Mouse (Mus musculus): ENCODE data around the gene Tmem8. TPM values are rescaled to one million over a fixed set of nuclear protein-coding genes. Genes with fewer than 3 reads are reported as not detected.

Gene Tmem8
- polyA plus RNA-seq, 1 experiment from 2014 or later = 26.5 TPM

DNA sequence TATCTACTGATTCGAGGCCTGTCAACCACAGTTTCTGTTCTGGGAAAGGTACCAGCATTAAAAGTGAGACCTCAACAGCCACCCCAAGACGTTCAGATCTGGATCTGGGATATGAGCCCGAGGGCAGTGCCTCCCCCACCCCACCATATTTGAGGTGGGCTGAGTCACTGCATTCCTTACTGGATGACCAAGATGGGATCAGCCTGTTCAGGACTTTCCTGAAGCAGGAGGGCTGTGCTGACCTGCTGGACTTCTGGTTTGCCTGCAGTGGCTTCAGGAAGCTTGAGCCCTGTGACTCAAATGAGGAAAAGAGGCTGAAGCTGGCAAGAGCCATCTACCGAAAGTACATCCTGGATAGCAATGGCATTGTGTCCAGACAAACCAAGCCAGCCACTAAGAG is 29.7 kb downstream of the Tmem8 start:
- no peak overlapping the region for H3K4me2 ChIP-seq (replicated peaks; ENCODE audit: low read depth)
- no peak for TF ChIP-seq CTCF (IDR thresholded peaks at IDR 0.05; ENCODE audit: low read depth)
- ATAC-seq = no peak
- H3K36me3 ChIP-seq (ENCODE audit: control insufficient read depth, insufficient read depth) = peaks cover 28% of the 10 kb centered on the region; the same call in 1 of the 2 replicates
- H3K27me3 ChIP-seq (replicated peaks; ENCODE audit: control insufficient read depth, insufficient read depth, low read length) = no peaks in the 10 kb centered on the region
- no peaks in the 10 kb centered on the region for H3K9me3 ChIP-seq (ENCODE audit: control insufficient read depth)
- WGBS = 79% methylated on average over 4 of the region's 4 CpGs
- no peak overlapping the region for H3K9ac ChIP-seq (ENCODE audit: low read depth, low read length)
- no peak overlapping the region for H3K27ac ChIP-seq (ENCODE audit: low read depth, low read length)
- no peaks in the 10 kb centered on the region for H3K4me1 ChIP-seq (replicated peaks; ENCODE audit: control insufficient read depth, insufficient read depth, low read length)
- no peak overlapping the region for H3K4me3 ChIP-seq (ENCODE audit: low read depth, low read length)

GRCm38 (mm10) chr17:26143386-26143785 is 30.3 kb downstream of the Tmem8 start:
- H3K27me3 ChIP-seq (replicated peaks; ENCODE audit: control insufficient read depth, insufficient read depth, low read length) = no peaks in the 10 kb centered on the region
- no peak for TF ChIP-seq CTCF (IDR thresholded peaks at IDR 0.05; ENCODE audit: low read depth)
- H3K9me3 ChIP-seq (ENCODE audit: control insufficient read depth) = no peaks in the 10 kb centered on the region
- no peak overlapping the region for H3K4me2 ChIP-seq (replicated peaks; ENCODE audit: low read depth)
- H3K9ac ChIP-seq (ENCODE audit: low read depth, low read length) = no peak overlapping the region
- no peak for ATAC-seq
- peaks cover 28% of the 10 kb centered on the region; the same call in 1 of the 2 replicates for H3K36me3 ChIP-seq (ENCODE audit: control insufficient read depth, insufficient read depth)
- H3K4me1 ChIP-seq (replicated peaks; ENCODE audit: control insufficient read depth, insufficient read depth, low read length) = no peaks in the 10 kb centered on the region
- H3K4me3 ChIP-seq (ENCODE audit: low read depth, low read length) = no peak overlapping the region
- 95% methylated on average over 5 of the region's 5 CpGs for WGBS
- H3K27ac ChIP-seq (ENCODE audit: low read depth, low read length) = no peak overlapping the region

DNA sequence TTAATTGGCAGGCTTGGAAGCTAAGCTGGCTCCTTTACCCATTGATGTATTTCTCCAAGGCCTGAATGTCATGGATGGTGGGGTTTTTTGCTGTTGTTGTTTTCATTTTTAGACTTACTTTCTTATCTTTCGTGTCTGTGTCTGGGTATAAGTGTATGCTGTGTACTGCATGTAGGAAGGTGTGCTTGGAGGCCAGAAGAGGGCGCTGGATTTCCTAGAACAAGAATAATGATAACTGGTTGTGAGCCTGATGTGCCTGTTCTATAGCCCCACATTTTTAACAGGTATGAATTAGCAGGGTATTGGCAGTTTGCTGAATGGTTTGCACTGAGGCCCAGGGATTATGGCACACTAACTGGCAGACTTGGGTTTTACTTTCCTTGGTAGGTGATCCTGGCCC is 36.0 kb downstream of the Tmem8 start:
- 83% methylated on average over 2 of the region's 2 CpGs for WGBS
- Histone ChIP-seq H3K36me3 (ENCODE audit: control insufficient read depth, insufficient read depth) (peaks cover 30% of the 10 kb centered on the region), H3K27me3 (replicated peaks; ENCODE audit: control insufficient read depth, insufficient read depth, low read length) (no peaks in the 10 kb centered on the region), H3K9ac (ENCODE audit: low read depth, low read length) (no peak overlapping the region), H3K27ac (ENCODE audit: low read depth, low read length) (no peak overlapping the region), H3K4me1 (replicated peaks; ENCODE audit: control insufficient read depth, insufficient read depth, low read length) (no peaks in the 10 kb centered on the region), H3K4me3 (ENCODE audit: low read depth, low read length) (no peak overlapping the region), H3K9me3 (ENCODE audit: control insufficient read depth) (no peaks in the 10 kb centered on the region), H3K4me2 (replicated peaks; ENCODE audit: low read depth) (no peak overlapping the region)
- no peak for ATAC-seq
- TF ChIP-seq CTCF (IDR thresholded peaks at IDR 0.05; ENCODE audit: low read depth) = no peak

DNA sequence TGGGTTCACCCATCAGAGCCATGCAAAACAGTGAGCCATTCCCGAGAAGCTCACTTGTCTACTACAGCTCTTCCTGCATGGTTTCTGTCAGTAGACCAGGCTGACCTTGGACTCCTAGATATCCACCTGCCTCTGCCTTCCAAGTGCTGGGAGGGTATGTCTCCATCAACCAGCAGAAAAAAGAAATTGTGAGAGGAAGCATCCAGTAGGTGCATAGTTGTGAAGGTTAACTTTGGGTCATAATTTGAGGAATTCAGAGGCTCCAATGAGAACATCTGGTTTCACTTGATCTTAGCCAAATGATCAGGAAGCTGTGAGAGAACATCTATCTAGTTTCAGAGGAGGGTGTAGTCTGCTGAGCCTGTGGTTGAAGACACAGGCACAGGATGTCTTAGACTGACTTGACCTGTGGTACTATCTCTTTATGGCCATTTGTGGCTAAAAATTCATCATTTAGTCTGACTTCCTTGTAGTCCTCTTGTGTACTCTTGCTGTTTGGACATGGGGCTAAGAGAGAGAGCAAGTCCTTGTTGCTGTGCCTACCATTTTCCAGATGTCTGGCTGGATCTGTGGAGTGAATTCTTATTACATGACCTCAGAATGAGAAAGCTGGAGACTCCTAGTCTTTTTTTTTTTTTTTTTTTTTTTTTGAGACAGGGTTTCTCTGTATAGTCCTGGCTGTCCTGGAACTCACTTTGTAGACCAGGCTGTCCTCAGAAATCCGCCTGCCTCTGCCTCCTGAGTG is 39.0 kb downstream of the Tmem8 start:
- peaks cover 25% of the 10 kb centered on the region for H3K36me3 ChIP-seq (ENCODE audit: control insufficient read depth, insufficient read depth)
- WGBS = 91% methylated on average over 2 of the region's 2 CpGs

DNA sequence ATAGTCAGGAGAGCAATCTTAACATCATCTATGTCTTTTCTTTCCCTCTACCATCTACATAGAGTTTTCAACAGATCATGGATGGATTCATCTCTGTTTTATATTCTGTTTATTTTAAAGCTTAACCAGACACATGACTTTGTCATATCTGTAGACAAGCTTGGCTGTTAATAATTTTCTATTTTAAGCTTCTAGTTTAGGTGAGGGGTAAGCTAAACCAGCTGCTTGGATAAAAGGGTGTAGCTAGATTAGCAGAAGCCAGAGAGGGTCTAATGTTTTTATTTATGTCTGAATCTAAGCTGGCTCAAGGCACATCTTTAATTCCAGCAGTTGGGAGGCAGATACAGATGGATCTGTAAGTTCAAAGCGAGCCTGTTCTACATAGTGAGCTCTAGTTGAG is 49.6 kb downstream of the Tmem8 start:
- 83% methylated on average over 1 of the region's 1 CpGs for whole genome bisulfite sequencing
- no peak for TF ChIP-seq CTCF (IDR thresholded peaks at IDR 0.05; ENCODE audit: low read depth)
- no peaks in the 10 kb centered on the region for H3K36me3 ChIP-seq (ENCODE audit: control insufficient read depth, insufficient read depth)
- ATAC-seq = no peak
- H3K9me3 ChIP-seq (ENCODE audit: control insufficient read depth) = no peaks in the 10 kb centered on the region
- no peak overlapping the region for H3K9ac ChIP-seq (ENCODE audit: low read depth, low read length)
- H3K4me1 ChIP-seq (replicated peaks; ENCODE audit: control insufficient read depth, insufficient read depth, low read length) = 0 out of 2 replicates have a peak, but pooled peaks cover 3% of the 10 kb centered on the region
- no peak overlapping the region for H3K27ac ChIP-seq (ENCODE audit: low read depth, low read length)
- no peaks in the 10 kb centered on the region for H3K27me3 ChIP-seq (replicated peaks; ENCODE audit: control insufficient read depth, insufficient read depth, low read length)
- H3K4me3 ChIP-seq (ENCODE audit: low read depth, low read length) = no peak overlapping the region
- no peak overlapping the region for H3K4me2 ChIP-seq (replicated peaks; ENCODE audit: low read depth)

More for the DNA sequence above, 39.0 kb downstream of the Tmem8 start:
- no peak for TF ChIP-seq CTCF (IDR thresholded peaks at IDR 0.05; ENCODE audit: low read depth)
- no peak for ATAC-seq
- no peak overlapping the region for H3K4me2 ChIP-seq (replicated peaks; ENCODE audit: low read depth)
- H3K4me1 ChIP-seq (replicated peaks; ENCODE audit: control insufficient read depth, insufficient read depth, low read length) = no peaks in the 10 kb centered on the region
- H3K27me3 ChIP-seq (replicated peaks; ENCODE audit: control insufficient read depth, insufficient read depth, low read length) = no peaks in the 10 kb centered on the region
- H3K4me3 ChIP-seq (ENCODE audit: low read depth, low read length) = no peak overlapping the region
- H3K9ac ChIP-seq (ENCODE audit: low read depth, low read length) = no peak overlapping the region
- H3K9me3 ChIP-seq (ENCODE audit: control insufficient read depth) = no peaks in the 10 kb centered on the region
- no peak overlapping the region for H3K27ac ChIP-seq (ENCODE audit: low read depth, low read length)

DNA sequence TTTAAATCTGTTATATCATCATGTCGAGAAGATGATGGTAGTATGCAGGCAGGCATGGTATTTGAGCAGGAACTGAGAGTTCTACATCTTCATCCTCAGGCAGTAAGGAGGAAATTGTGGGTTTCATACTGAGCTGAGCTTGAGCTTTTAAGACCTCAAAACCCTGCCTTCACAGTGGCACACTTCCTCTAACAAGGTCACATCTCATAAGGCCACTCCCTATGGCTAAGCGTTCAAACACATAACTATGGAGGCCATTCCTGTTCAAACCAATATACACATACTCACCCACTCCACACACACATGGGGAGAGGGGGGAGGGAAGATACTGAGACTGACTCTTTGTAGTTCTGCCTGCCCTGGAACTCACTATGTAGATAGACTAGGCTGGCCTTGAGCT is 54.9 kb downstream of the Tmem8 start:
- no peak overlapping the region for H3K9ac ChIP-seq (ENCODE audit: low read depth, low read length)
- no peak for ATAC-seq

More for the DNA sequence above, 54.9 kb downstream of the Tmem8 start:
- WGBS = 65% methylated on average over 2 of the region's 2 CpGs
- Histone ChIP-seq H3K9me3 (ENCODE audit: control insufficient read depth) (no peaks in the 10 kb centered on the region), H3K27ac (ENCODE audit: low read depth, low read length) (no peak overlapping the region), H3K4me1 (replicated peaks; ENCODE audit: control insufficient read depth, insufficient read depth, low read length) (no peaks in the 10 kb centered on the region), H3K36me3 (ENCODE audit: control insufficient read depth, insufficient read depth) (no peaks in the 10 kb centered on the region), H3K27me3 (replicated peaks; ENCODE audit: control insufficient read depth, insufficient read depth, low read length) (no peaks in the 10 kb centered on the region), H3K4me2 (replicated peaks; ENCODE audit: low read depth) (no peak overlapping the region), H3K4me3 (ENCODE audit: low read depth, low read length) (no peak overlapping the region)
- no peak for TF ChIP-seq CTCF (IDR thresholded peaks at IDR 0.05; ENCODE audit: low read depth)

Other genes with a start within 250 kb of the Tmem8 start
- 51.0 and 55.9 TPM in 2 replicates for gene Mcrip2, start 244.5 kb upstream of the Tmem8 start, polyA plus RNA-seq (2015; fragmentation: Nextera tagmentation; extraction: Ambion mirVana)
- 46.6 and 51.7 TPM in 2 replicates for gene Mettl26, start 238.2 kb upstream of the Tmem8 start, polyA plus RNA-seq (2015; fragmentation: Nextera tagmentation; extraction: Ambion mirVana)
- 0.14 and 0.27 TPM in 2 replicates for gene Wfikkn1, start 232.4 kb upstream of the Tmem8 start, polyA plus RNA-seq (2015; fragmentation: Nextera tagmentation; extraction: Ambion mirVana)
- gene Rab40c, start 193.6 kb upstream of the Tmem8 start, polyA plus RNA-seq (2015; fragmentation: Nextera tagmentation; extraction: Ambion mirVana) = 15.8 and 16.9 TPM in 2 replicates
- gene Pigq, start 168.4 kb upstream of the Tmem8 start, polyA plus RNA-seq (2015; fragmentation: Nextera tagmentation; extraction: Ambion mirVana) = 34.9 and 37.2 TPM in 2 replicates
- gene Nhlrc4, start 168.3 kb upstream of the Tmem8 start, polyA plus RNA-seq (2015; fragmentation: Nextera tagmentation; extraction: Ambion mirVana) = not detected in 2 replicates
- gene A930017K11Rik, start 160.7 kb upstream of the Tmem8 start, polyA plus RNA-seq (2015; fragmentation: Nextera tagmentation; extraction: Ambion mirVana) = 0.05 and 0.09 TPM in 2 replicates
- 29.5 and 37.4 TPM in 2 replicates for gene Capn15, start 127.5 kb upstream of the Tmem8 start, polyA plus RNA-seq (2015; fragmentation: Nextera tagmentation; extraction: Ambion mirVana)
- 32.3 and 37.5 TPM in 2 replicates for gene Rab11fip3, start 43.7 kb upstream of the Tmem8 start, polyA plus RNA-seq (2015; fragmentation: Nextera tagmentation; extraction: Ambion mirVana)
- gene Decr2, start 23.0 kb upstream of the Tmem8 start, polyA plus RNA-seq (2015; fragmentation: Nextera tagmentation; extraction: Ambion mirVana) = 36.2 and 37.4 TPM in 2 replicates
- gene Nme4, start 17.7 kb upstream of the Tmem8 start, polyA plus RNA-seq (2015; fragmentation: Nextera tagmentation; extraction: Ambion mirVana) = 18.5 and 20.4 TPM in 2 replicates
- 142 and 143 TPM in 2 replicates for gene Mrpl28, start 10.2 kb downstream of the Tmem8 start, polyA plus RNA-seq (2015; fragmentation: Nextera tagmentation; extraction: Ambion mirVana)
- 9.3 and 9.6 TPM in 2 replicates for gene Axin1, start 25.4 kb downstream of the Tmem8 start, polyA plus RNA-seq (2015; fragmentation: Nextera tagmentation; extraction: Ambion mirVana)
- gene Pdia2, start 85.8 kb downstream of the Tmem8 start, polyA plus RNA-seq (2015; fragmentation: Nextera tagmentation; extraction: Ambion mirVana) = 9.9 and 16.3 TPM in 2 replicates
- gene Rgs11, start 89.7 kb downstream of the Tmem8 start, polyA plus RNA-seq (2015; fragmentation: Nextera tagmentation; extraction: Ambion mirVana) = 1.1 and 1.2 TPM in 2 replicates
- gene Arhgdig, start 94.5 kb downstream of the Tmem8 start, polyA plus RNA-seq (2015; fragmentation: Nextera tagmentation; extraction: Ambion mirVana) = 10.5 and 11.7 TPM in 2 replicates
- 113 and 116 TPM in 2 replicates for gene Fam234a, start 130.9 kb downstream of the Tmem8 start, polyA plus RNA-seq (2015; fragmentation: Nextera tagmentation; extraction: Ambion mirVana)
- 28.1 and 32.7 TPM in 2 replicates for gene Luc7l, start 139.6 kb downstream of the Tmem8 start, polyA plus RNA-seq (2015; fragmentation: Nextera tagmentation; extraction: Ambion mirVana)

All from intestine, postnatal 0 days (tissue).